Mouse (Mus musculus): ENCODE measurements around the gene Ufm1. TPM values are rescaled to one million over a fixed set of nuclear protein-coding genes. Genes with fewer than 3 reads are reported as not detected.

Ufm1 gene
- 10 to 100 TPM; 35.1 to 37.0 TPM for total RNA-seq (2021)
- long read RNA-seq, experiment 1, full-length matches to known transcripts, result 20 of 20 reads
- long read RNA-seq, experiment 1, partial matches to known transcripts, result 0 of 20 reads
- long read RNA-seq, experiment 1, other reads (novel, unspliced or antisense), result 0 of 20 reads
- long read RNA-seq, experiment 2, full-length matches to known transcripts, result 17 of 18 reads
- long read RNA-seq, experiment 2, partial matches to known transcripts, result 0 of 18 reads
- long read RNA-seq, experiment 2, other reads (novel, unspliced or antisense), result 1 of 18 reads

- peak; percentile 97 for DNase-seq
- Histone ChIP-seq H3K27ac (peak within 1 kb of the TSS; percentile 94), H3K4me3 (peak within 1 kb of the TSS; percentile 85)
- intact Hi-C loops (cut with DNase I), result loop anchor here (2.0 kb wide), 1 partner anchor 339 kb away; no protein-coding TSS in a partner anchor
- TF ChIP-seq CTCF (IDR thresholded peaks at IDR 0.05), result 0 out of 2 replicates have a peak, but pooled peaks have one; percentile 5
Observed at GRCm38 (mm10) chr3:53863383-53864220, at the start of gene Ufm1. Ufm1 (minus strand) TSS chr3:53863830.

- Histone ChIP-seq H3K27ac (no peak overlapping the region), H3K4me3 (no peak overlapping the region)
- intact Hi-C loops (cut with DNase I), result no loop called here
- no peak for DNase-seq
- no peak for TF ChIP-seq CTCF (IDR thresholded peaks at IDR 0.05)
Observed at GRCm38 (mm10) chr3:53890619-53891540, 27.2 kb upstream of the Ufm1 start.

- DNase-seq, result no peak
- intact Hi-C loops (cut with DNase I), result no loop called here
- no peak overlapping the region for H3K27ac ChIP-seq
- H3K4me3 ChIP-seq, result no peak overlapping the region
- TF ChIP-seq CTCF (IDR thresholded peaks at IDR 0.05), result no peak
Observed at GRCm38 (mm10) chr3:53871596-53871995, 8.0 kb upstream of the Ufm1 start.

GRCm38 (mm10) chr3:53870482-53870881 lies 6.9 kb upstream of the Ufm1 start:
- intact Hi-C loops (cut with DNase I), result no loop called here
- no peak for TF ChIP-seq CTCF (IDR thresholded peaks at IDR 0.05)
- DNase-seq, result no peak
- Histone ChIP-seq H3K27ac (no peak overlapping the region), H3K4me3 (no peak overlapping the region)

GRCm38 (mm10) chr3:53869263-53869662 lies 5.6 kb upstream of the Ufm1 start:
- TF ChIP-seq CTCF (IDR thresholded peaks at IDR 0.05), result no peak
- no peak for DNase-seq
- no peak overlapping the region for H3K4me3 ChIP-seq
- no peak overlapping the region for H3K27ac ChIP-seq
- intact Hi-C loops (cut with DNase I), result no loop called here

GRCm38 (mm10) chr3:53868212-53868611 lies 4.6 kb upstream of the Ufm1 start:
- no peak for TF ChIP-seq CTCF (IDR thresholded peaks at IDR 0.05)
- DNase-seq, result no peak
- Histone ChIP-seq H3K27ac (no peak overlapping the region), H3K4me3 (no peak overlapping the region)
- intact Hi-C loops (cut with DNase I), result no loop called here

- Histone ChIP-seq H3K4me3 (no peak overlapping the region), H3K27ac (no peak overlapping the region)
- intact Hi-C loops (cut with DNase I), result no loop called here
- TF ChIP-seq CTCF (IDR thresholded peaks at IDR 0.05), result no peak
- no peak for DNase-seq
Observed at GRCm38 (mm10) chr3:53854831-53855230, 8.8 kb downstream of the Ufm1 start.

GRCm38 (mm10) chr3:53854261-53854660 lies 9.4 kb downstream of the Ufm1 start:
- Histone ChIP-seq H3K4me3 (no peak overlapping the region), H3K27ac (no peak overlapping the region)
- no peak for DNase-seq
- intact Hi-C loops (cut with DNase I), result no loop called here
- TF ChIP-seq CTCF (IDR thresholded peaks at IDR 0.05), result no peak

GRCm38 (mm10) chr3:53848262-53848661 lies 15.4 kb downstream of the Ufm1 start:
- Histone ChIP-seq H3K4me3 (no peak overlapping the region), H3K27ac (no peak overlapping the region)
- DNase-seq, result no peak
- intact Hi-C loops (cut with DNase I), result no loop called here
- TF ChIP-seq CTCF (IDR thresholded peaks at IDR 0.05), result no peak

- no peak for TF ChIP-seq CTCF (IDR thresholded peaks at IDR 0.05)
- no peak overlapping the region for H3K4me3 ChIP-seq
- H3K27ac ChIP-seq, result no peak overlapping the region
- DNase-seq, result no peak
- intact Hi-C loops (cut with DNase I), result no loop called here
Observed at GRCm38 (mm10) chr3:53847726-53848125, 15.9 kb downstream of the Ufm1 start.

- TF ChIP-seq CTCF (IDR thresholded peaks at IDR 0.05), result no peak
- intact Hi-C loops (cut with DNase I), result no loop called here
- no peak overlapping the region for H3K4me3 ChIP-seq
- DNase-seq, result no peak
- H3K27ac ChIP-seq, result no peak overlapping the region
Observed at GRCm38 (mm10) chr3:53846206-53846928, 17.3 kb downstream of the Ufm1 start.

GRCm38 (mm10) chr3:53844786-53845185 lies 18.8 kb downstream of the Ufm1 start, which contains the start of gene Gm10985:
Gm10985 (plus strand) TSS chr3:53845086.
- no peak within 1 kb of the TSS for H3K27ac ChIP-seq
- intact Hi-C loops (cut with DNase I), result no loop called here
- TF ChIP-seq CTCF (IDR thresholded peaks at IDR 0.05), result no peak
- DNase-seq, result no peak
- no peak within 1 kb of the TSS for H3K4me3 ChIP-seq

Data from gastrocnemius, adult 2 months (tissue).